Mouse (Mus musculus) lung, postnatal 0 days (tissue): Measurements from ENCODE around the gene Nrap.

Experiments used
- CTCF ChIP-seq: IDR thresholded peaks from 2 replicates; pipeline ENCODE4 v1.5.1; 2016; ENCODE audit warnings: antibody characterized with exemption, mild to moderate bottlenecking
- EP300 ChIP-seq: IDR thresholded peaks from 2 replicates; pipeline ENCODE4 v1.6.1; 2016; ENCODE audit warnings: antibody characterized with exemption, mild to moderate bottlenecking, control low read depth

DNA sequence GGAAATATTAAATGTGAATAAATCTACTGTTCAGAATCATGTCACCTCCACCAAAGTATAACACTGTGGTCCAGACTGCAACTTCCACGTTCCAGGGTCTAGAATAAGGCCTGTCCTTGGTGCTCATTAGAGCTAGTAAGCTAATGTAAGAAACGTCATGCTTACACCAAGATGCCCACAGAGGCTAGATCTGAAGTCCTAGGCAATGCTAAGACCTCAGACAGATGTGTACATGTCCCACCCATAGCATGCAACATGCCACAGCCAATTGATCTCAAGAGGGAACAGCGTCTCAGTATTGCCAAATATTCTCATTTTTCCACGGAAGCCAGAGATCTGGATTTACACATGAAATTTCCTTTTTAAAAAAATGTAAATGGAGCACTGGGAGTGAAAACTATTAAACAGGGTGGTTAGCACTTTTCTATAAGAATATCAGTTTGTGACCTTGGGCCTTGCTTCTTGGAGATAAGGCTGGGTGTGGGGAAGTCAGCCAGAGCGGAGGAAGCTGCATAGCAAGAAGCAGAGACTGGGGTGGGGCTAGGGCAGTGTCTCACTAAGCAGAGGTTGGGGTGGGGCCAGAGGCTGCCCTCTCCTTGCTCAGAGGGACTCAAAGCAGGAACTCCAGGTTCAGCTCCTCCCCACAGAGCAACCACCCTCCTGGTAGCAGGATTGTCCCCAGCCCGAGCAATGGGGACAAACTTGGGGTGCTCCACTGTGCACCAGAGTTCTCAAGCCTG lies 1.6 kb upstream of the Nrap start:
- TF ChIP-seq CTCF (no peak), EP300 (no peak)
